Mouse (Mus musculus) CH12.LX (cell line): ENCODE data around the gene Slc47a2. TPM values are rescaled to one million over a fixed set of nuclear protein-coding genes. Genes with fewer than 3 reads are reported as not detected.
A peak's percentile ranks its signal among the peaks of the same experiment; 100 is the strongest.

Source experiments
- DNase-seq: peaks from one replicate; pipeline ENCODE4 v3.0.0-alpha.2; 2013; ENCODE audit errors: extremely low read depth
- H3K27ac ChIP-seq: 2 replicates; pipeline ENCODE4 v1.5.1; 2012; ENCODE audit warnings: low read depth, mild to moderate bottlenecking, control low read depth, moderate library complexity; ENCODE audit not compliant: insufficient read depth
- H3K27me3 ChIP-seq: replicated peaks from 2 replicates; pipeline ENCODE3; 2012; ENCODE audit warnings: inconsistent platforms
- H3K36me3 ChIP-seq, 2 experiments: replicated peaks in 1 of 2; 2 replicates each; pipeline versions ENCODE3 to v1.6.1; 2012; ENCODE audit warnings: inconsistent platforms in 1 of 2, low read length in 1 of 2, mild to moderate bottlenecking in 1 of 2, mixed read lengths in 1 of 2, moderate library complexity in 1 of 2; ENCODE audit not compliant: control insufficient read depth in 1 of 2, insufficient read depth in 1 of 2
- H3K4me1 ChIP-seq, 2 experiments: 2 replicates each; pipeline ENCODE4 v1.6.1; 2012; ENCODE audit warnings: inconsistent platforms in 1 of 2, moderate library complexity in 1 of 2; ENCODE audit not compliant: insufficient read depth in 2 of 2, control insufficient read depth in 1 of 2
- H3K4me2 ChIP-seq: 2 replicates; pipeline ENCODE4 v1.6.1; 2012; ENCODE audit warnings: low read depth, mild to moderate bottlenecking, control low read depth; ENCODE audit not compliant: poor library complexity, insufficient read depth, severe bottlenecking
- H3K4me3 ChIP-seq, 3 experiments: fragments of 150-350 bp in 1 of 3; sonication (generic) in 1 of 3; replicated peaks in 1 of 3; 2 replicates each; pipeline versions ENCODE3 to v1.5.1; 2011 to 2012; ENCODE audit warnings: low read depth in 2 of 3, low read length in 2 of 3, mild to moderate bottlenecking in 2 of 3, moderate library complexity in 2 of 3, control low read depth in 1 of 3, improper control_type of control experiment in 1 of 3, inconsistent platforms in 1 of 3, mixed read lengths in 1 of 3; ENCODE audit not compliant: poor library complexity in 1 of 3
- H3K79me2 ChIP-seq: replicated peaks from 2 replicates; pipeline ENCODE4 v1.6.1; 2012; ENCODE audit warnings: mild to moderate bottlenecking, moderate library complexity; ENCODE audit not compliant: control insufficient read depth, poor library complexity, insufficient read depth, severe bottlenecking; ENCODE audit errors: extremely low read depth
- H3K9ac ChIP-seq: 2 replicates; pipeline ENCODE4 v1.6.1; 2012; ENCODE audit warnings: low read depth, mild to moderate bottlenecking, control low read depth, moderate library complexity; ENCODE audit not compliant: insufficient read depth
- H3K9me3 ChIP-seq: replicated peaks from 2 replicates; pipeline ENCODE3; 2012; ENCODE audit warnings: low read length, inconsistent platforms, mixed read lengths
- BHLHE40 ChIP-seq: IDR thresholded peaks from 2 replicates; pipeline ENCODE4 v1.6.1; 2011; ENCODE audit warnings: mild to moderate bottlenecking, low read depth, low read length, improper control_type of control experiment
- CHD1 ChIP-seq: IDR thresholded peaks from 2 replicates; pipeline ENCODE4 v1.6.1; 2012; ENCODE audit warnings: low read depth, low read length, improper control_type of control experiment, inconsistent platforms
- CHD2 ChIP-seq: IDR thresholded peaks from 2 replicates; pipeline ENCODE4 v1.6.1; 2011; ENCODE audit warnings: low read length, improper control_type of control experiment
- CTCF ChIP-seq, 2 experiments: IDR thresholded peaks in 1 of 2; conservative IDR thresholded peaks in 1 of 2; 2 replicates each; pipeline ENCODE4 v1.5.1; 2011 to 2012; ENCODE audit warnings: low read depth in 2 of 2, low read length in 2 of 2, improper control_type of control experiment in 1 of 2, inconsistent platforms in 1 of 2, mild to moderate bottlenecking in 1 of 2, moderate library complexity in 1 of 2
- E2F4 ChIP-seq: IDR thresholded peaks from 2 replicates; pipeline ENCODE4 v1.6.1; 2011; ENCODE audit warnings: low read depth, low read length, improper control_type of control experiment; ENCODE audit not compliant: insufficient replicate concordance
- ELF1 ChIP-seq: IDR thresholded peaks from 2 replicates; pipeline ENCODE4 v1.6.1; 2014; ENCODE audit warnings: low read depth, mild to moderate bottlenecking, inconsistent platforms, low read length, improper control_type of control experiment
- EP300 ChIP-seq: IDR thresholded peaks from 2 replicates; pipeline ENCODE4 v1.6.1; 2011; ENCODE audit warnings: low read length, improper control_type of control experiment
- ETS1 ChIP-seq: conservative IDR thresholded peaks from 2 replicates; pipeline ENCODE4 v1.6.1; 2012; ENCODE audit warnings: low read depth, mild to moderate bottlenecking, inconsistent platforms, low read length, improper control_type of control experiment, moderate library complexity
- GABPA ChIP-seq: IDR thresholded peaks from 2 replicates; pipeline ENCODE4 v1.6.1; 2012; ENCODE audit warnings: low read depth, low read length, improper control_type of control experiment, inconsistent platforms; ENCODE audit not compliant: insufficient replicate concordance
- HCFC1 ChIP-seq: IDR thresholded peaks from 2 replicates; pipeline ENCODE4 v1.6.1; 2012; ENCODE audit warnings: low read depth, mild to moderate bottlenecking, inconsistent platforms, low read length, improper control_type of control experiment
- IRF4 ChIP-seq: IDR thresholded peaks from 2 replicates; pipeline ENCODE4 v1.6.1; 2014; ENCODE audit warnings: low read depth, mild to moderate bottlenecking, inconsistent platforms, low read length, improper control_type of control experiment
- JUN ChIP-seq: IDR thresholded peaks from 2 replicates; pipeline ENCODE4 v1.6.1; 2011; ENCODE audit warnings: low read depth, mild to moderate bottlenecking, low read length, improper control_type of control experiment, moderate library complexity; ENCODE audit not compliant: insufficient read depth
- JUND ChIP-seq: conservative IDR thresholded peaks from 2 replicates; pipeline ENCODE4 v1.6.1; 2011; ENCODE audit warnings: low read depth, low read length, improper control_type of control experiment
- KAT2A ChIP-seq: IDR thresholded peaks from 2 replicates; pipeline ENCODE4 v1.6.1; 2012; ENCODE audit warnings: low read length, improper control_type of control experiment, inconsistent platforms; ENCODE audit not compliant: insufficient replicate concordance
- MAFK ChIP-seq: IDR thresholded peaks from 2 replicates; pipeline ENCODE4 v1.6.1; 2011; ENCODE audit warnings: low read length, improper control_type of control experiment; ENCODE audit not compliant: insufficient replicate concordance
- MAX ChIP-seq: IDR thresholded peaks from 2 replicates; pipeline ENCODE4 v1.6.1; 2011; ENCODE audit warnings: low read length, improper control_type of control experiment
- MAZ ChIP-seq: IDR thresholded peaks from 2 replicates; pipeline ENCODE4 v1.6.1; 2012; ENCODE audit warnings: low read depth, mild to moderate bottlenecking, inconsistent platforms, low read length, improper control_type of control experiment, moderate library complexity
- MEF2A ChIP-seq: IDR thresholded peaks from 2 replicates; pipeline ENCODE4 v1.6.1; 2014; ENCODE audit warnings: low read depth, mild to moderate bottlenecking, inconsistent platforms, low read length, improper control_type of control experiment, borderline replicate concordance
- MXI1 ChIP-seq: IDR thresholded peaks from 2 replicates; pipeline ENCODE4 v1.6.1; 2011; ENCODE audit warnings: mild to moderate bottlenecking, low read depth, low read length, improper control_type of control experiment
- MYC ChIP-seq: IDR thresholded peaks from 2 replicates; pipeline ENCODE4 v1.6.1; 2011; ENCODE audit warnings: low read depth, mild to moderate bottlenecking, improper control_type of control experiment, low read length
- NELFE ChIP-seq: IDR thresholded peaks from 2 replicates; pipeline ENCODE4 v1.6.1; 2011; ENCODE audit warnings: low read depth, low read length, improper control_type of control experiment
- NRF1 ChIP-seq: IDR thresholded peaks from 2 replicates; pipeline ENCODE4 v1.6.1; 2014; ENCODE audit warnings: low read depth, mild to moderate bottlenecking, inconsistent platforms, low read length, improper control_type of control experiment, moderate library complexity
- PAX5 ChIP-seq: IDR thresholded peaks from 2 replicates; pipeline ENCODE4 v1.6.1; 2012; ENCODE audit warnings: low read length, inconsistent platforms, mixed read lengths
- POLR2A ChIP-seq: IDR thresholded peaks from 2 replicates; pipeline ENCODE4 v1.6.1; 2011; ENCODE audit warnings: low read depth, mild to moderate bottlenecking, improper control_type of control experiment, low read length
- POLR2AphosphoS2 ChIP-seq: IDR thresholded peaks from 2 replicates; pipeline ENCODE4 v1.6.1; 2011; ENCODE audit warnings: low read depth, low read length, improper control_type of control experiment
- RAD21 ChIP-seq: IDR thresholded peaks from 2 replicates; pipeline ENCODE4 v1.6.1; 2011; ENCODE audit warnings: low read depth, mild to moderate bottlenecking, low read length, improper control_type of control experiment, moderate library complexity
- RCOR1 ChIP-seq: conservative IDR thresholded peaks from 2 replicates; pipeline ENCODE4 v1.6.1; 2012; ENCODE audit warnings: low read depth, mild to moderate bottlenecking, inconsistent platforms, low read length, improper control_type of control experiment
- SIN3A ChIP-seq: IDR thresholded peaks from 2 replicates; pipeline ENCODE4 v1.6.1; 2012; ENCODE audit warnings: low read length, improper control_type of control experiment, inconsistent platforms
- SMC3 ChIP-seq: IDR thresholded peaks from 2 replicates; pipeline ENCODE4 v1.6.1; 2011; ENCODE audit warnings: low read depth, low read length, improper control_type of control experiment
- TBP ChIP-seq: conservative IDR thresholded peaks from 2 replicates; pipeline ENCODE4 v1.6.1; 2011; ENCODE audit warnings: low read depth, low read length, improper control_type of control experiment
- TCF12 ChIP-seq: IDR thresholded peaks from 2 replicates; pipeline ENCODE4 v1.6.1; 2014; ENCODE audit warnings: low read depth, mild to moderate bottlenecking, inconsistent platforms, low read length, improper control_type of control experiment
- UBTF ChIP-seq: IDR thresholded peaks from 2 replicates; pipeline ENCODE4 v1.6.1; 2012; ENCODE audit warnings: low read depth, mild to moderate bottlenecking, inconsistent platforms, low read length, improper control_type of control experiment, moderate library complexity
- USF1 ChIP-seq: IDR thresholded peaks from 2 replicates; pipeline ENCODE4 v1.6.1; 2014; ENCODE audit warnings: low read depth, mild to moderate bottlenecking, inconsistent platforms, low read length, improper control_type of control experiment
- USF2 ChIP-seq: conservative IDR thresholded peaks from 2 replicates; pipeline ENCODE4 v1.6.1; 2011; ENCODE audit warnings: low read depth, low read length, improper control_type of control experiment
- ZC3H11A ChIP-seq: IDR thresholded peaks from 2 replicates; pipeline ENCODE4 v1.6.1; 2012; ENCODE audit warnings: low read depth, mild to moderate bottlenecking, inconsistent platforms, low read length, improper control_type of control experiment
- ZKSCAN1 ChIP-seq: IDR thresholded peaks from 2 replicates; pipeline ENCODE4 v1.6.1; 2012; ENCODE audit warnings: low read depth, inconsistent platforms, low read length, improper control_type of control experiment, borderline replicate concordance
- ZMIZ1 ChIP-seq: IDR thresholded peaks from 2 replicates; pipeline ENCODE4 v1.6.1; 2012; ENCODE audit warnings: low read depth, mild to moderate bottlenecking, inconsistent platforms, low read length, improper control_type of control experiment
- ZNF384 ChIP-seq: IDR thresholded peaks from 2 replicates; pipeline ENCODE4 v1.6.1; 2012; ENCODE audit warnings: low read depth, low read length, improper control_type of control experiment, inconsistent platforms
- dilution Hi-C: fragments of 300-500 bp; cut with MboI; formaldehyde crosslinking; loops from 2 replicates; pipeline ENCODE4 v1.14.3; 2020; ENCODE audit warnings: low sequenced_read_pairs; ENCODE audit not compliant: extremely low pct_unique_long_range_greater_than_20kb, extremely low pct_ligation_motif_present
- in situ Hi-C: fragments of 300-500 bp; cut with MboI; formaldehyde crosslinking; loops from 3 replicates; pipeline ENCODE4 v1.14.3; 2019; ENCODE audit warnings: low sequenced_read_pairs, low pct_ligation_motif_present, low pct_unique_long_range_greater_than_20kb, mixed read lengths
- polyA plus RNA-seq: library from polyadenylated mRNA; unstranded; fragments of >175 nt; gene quantifications from 2 replicates; pipeline ENCODE4 v1.2.1, GENCODE M21; 2012; ENCODE audit warnings: low read depth; ENCODE audit not compliant: insufficient read length
- total RNA-seq, 2 experiments: library from RNA; depleted of rRNA; stranded (reverse); fragments of 300-350 nt in 1 of 2; fragments of >200 nt in 1 of 2; gene quantifications; 2 replicates each; pipeline ENCODE4 v1.2.3; 2012 to 2014

Gene Slc47a2
- total and polyA plus RNA-seq, 3 experiments, result 0.08 to 0.68 (median 0.39) TPM

GRCm38 (mm10) chr11:61385725-61386124, 43.1 kb upstream of the Slc47a2 start:
- H3K79me2 ChIP-seq, result peaks cover 14% of the 10 kb centered on the region
- H3K4me2 ChIP-seq, result no peak overlapping the region
- peak; percentile 75 for DNase-seq
- dilution Hi-C loops, result no loop called here
- no peaks in the 10 kb centered on the region for H3K27me3 ChIP-seq
- peak; percentile 98 for TF ChIP-seq BHLHE40
- TF ChIP-seq MEF2A, result no peak
- no peak for TF ChIP-seq SIN3A
- TF ChIP-seq CHD2, result no peak
- no peak for TF ChIP-seq GABPA
- TF ChIP-seq ZC3H11A, result no peak
- no peak for TF ChIP-seq USF1
- no peak for TF ChIP-seq IRF4
- 0 out of 2 replicates have a peak, but pooled peaks have one; percentile 46 for TF ChIP-seq MAFK
- TF ChIP-seq HCFC1, result no peak
- peak; percentile 51; the same call in 1 of the 2 replicates for TF ChIP-seq MXI1
- TF ChIP-seq ZMIZ1, result no peak
- no peak for TF ChIP-seq ELF1
- TF ChIP-seq USF2, result no peak
- TF ChIP-seq TCF12, result no peak
- TF ChIP-seq MYC, result peak; percentile 80; the same call in 1 of the 2 replicates
- TF ChIP-seq TBP, result peak; percentile 88
- TF ChIP-seq EP300, result no peak
- no peak for TF ChIP-seq ZNF384
- TF ChIP-seq RCOR1, result no peak
- no peak for TF ChIP-seq NELFE
- TF ChIP-seq JUN, result no peak
- TF ChIP-seq CTCF (conservative IDR thresholded peaks at IDR 0.05 in 1 of 2, IDR thresholded peaks at IDR 0.05 in 1 of 2; ENCODE audit: low read depth in 2 of 2, low read length in 2 of 2), result no peak
- TF ChIP-seq MAZ, result no peak
- no peak for TF ChIP-seq POLR2AphosphoS2
- TF ChIP-seq PAX5, result no peak
- TF ChIP-seq CHD1, result no peak
- TF ChIP-seq RAD21, result no peak
- TF ChIP-seq POLR2A, result 0 out of 2 replicates have a peak, but pooled peaks have one; percentile 32
- TF ChIP-seq NRF1, result no peak
- TF ChIP-seq SMC3, result no peak
- no peak for TF ChIP-seq JUND
- peak; percentile 88 for TF ChIP-seq MAX
- no peak for TF ChIP-seq KAT2A
- TF ChIP-seq E2F4, result no peak
- TF ChIP-seq ETS1, result peak; percentile 75
- TF ChIP-seq UBTF, result 0 out of 2 replicates have a peak, but pooled peaks have one; percentile 64
- no peak for TF ChIP-seq ZKSCAN1
- peaks cover 11% of the 10 kb centered on the region for H3K9me3 ChIP-seq
- peaks cover 4 to 57% of the 10 kb centered on the region in 2 experiments for H3K4me1 ChIP-seq
- in situ Hi-C loops, result no loop called here
- no peak overlapping the region for H3K9ac ChIP-seq
- H3K36me3 ChIP-seq, result peaks cover 63 to 90% of the 10 kb centered on the region in 2 experiments
- no peak overlapping the region for H3K4me3 ChIP-seq
- no peak overlapping the region for H3K27ac ChIP-seq
